Mouse (Mus musculus): ENCODE data around the gene Tln2. TPM values are rescaled to one million over a fixed set of nuclear protein-coding genes. Genes with fewer than 3 reads are reported as not detected.

Gene Tln2
- total RNA-seq, 2 experiments from 2014 or later = 112 to 130 TPM

DNA sequence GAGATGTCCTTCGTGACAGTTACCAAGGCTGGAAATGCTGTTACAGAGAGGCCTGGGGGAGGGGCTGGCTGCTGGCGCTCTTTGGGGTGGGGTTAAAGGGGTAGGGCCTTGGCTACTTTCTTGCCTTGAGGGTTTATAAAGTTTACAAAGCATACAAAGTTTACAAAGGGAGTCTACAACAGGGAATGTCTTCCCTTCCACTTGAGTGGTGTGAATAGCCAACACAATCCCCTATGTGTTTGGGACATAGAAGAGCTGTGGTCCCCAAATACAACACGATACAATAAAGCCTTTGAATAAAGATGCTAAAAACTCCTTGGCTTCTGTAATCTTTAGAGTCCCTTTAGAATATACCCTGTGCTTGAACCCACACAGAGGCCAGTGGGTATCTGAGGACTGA, 389.5 kb downstream of the Tln2 start:
- DNase-seq (ENCODE audit: low spot score in 2 of 2) = no peak

Small RNAs within 50 kb of the gene (microRNA-seq; reads per million reads assigned to microRNA genes)
- gene Mir190a = 13.6 to 19.3 reads per million in 2 experiments

Other genes starting within 250 kb of the Tln2 start
- 1 to 10 TPM; 5.4 to 7.1 TPM for gene C2cd4b, start 199.7 kb upstream of the Tln2 start, total RNA-seq (2021)